Mouse (Mus musculus) forebrain, embryonic 16.5 days (tissue): ENCODE measurements at regions not wholly inside any gene's neighbourhood (a gene's known extent, or its start where the extent isn't known, plus 50 kb on each side); places are given as distances from the start of the nearest gene placed in this dataset.

Source experiments
- ATAC-seq: fragments of 200-750 bp; cut with Nextera tagmentation; 2 replicates; pipeline ENCODE4 v1.8.0; 2017; ENCODE audit warnings: mild to moderate bottlenecking, moderate library complexity
- H3K27ac ChIP-seq: fragments of 300-500 bp; sonication (generic); 2 replicates; pipeline ENCODE4 v1.5.1; 2014; ENCODE audit warnings: low read length, control low read depth
- H3K27me3 ChIP-seq: fragments of 300-500 bp; sonication (generic); replicated peaks from 2 replicates; pipeline ENCODE4 v1.6.1; 2014; ENCODE audit warnings: low read length; ENCODE audit not compliant: control insufficient read depth, insufficient read depth
- H3K36me3 ChIP-seq: fragments of 300-500 bp; sonication (generic); 2 replicates; pipeline ENCODE4 v1.6.1; 2014; ENCODE audit not compliant: control insufficient read depth, insufficient read depth
- H3K4me1 ChIP-seq: fragments of 300-500 bp; sonication (generic); replicated peaks from 2 replicates; pipeline ENCODE4 v1.6.1; 2014; ENCODE audit warnings: low read length; ENCODE audit not compliant: control insufficient read depth, insufficient read depth
- H3K4me2 ChIP-seq: fragments of 300-500 bp; sonication (generic); 2 replicates; pipeline ENCODE4 v1.6.1; 2014; ENCODE audit warnings: mild to moderate bottlenecking, low read length, control low read depth
- H3K4me3 ChIP-seq: fragments of 300-500 bp; sonication (generic); replicated peaks from 2 replicates; pipeline ENCODE4 v1.5.1; 2014; ENCODE audit warnings: mild to moderate bottlenecking, low read length, control low read depth
- H3K9ac ChIP-seq: fragments of 300-500 bp; sonication (generic); replicated peaks from 2 replicates; pipeline ENCODE4 v1.6.1; 2014; ENCODE audit warnings: low read depth, low read length, control low read depth
- H3K9me3 ChIP-seq: fragments of 300-500 bp; sonication (generic); 2 replicates; pipeline ENCODE4 v1.6.1; 2016; ENCODE audit warnings: low read length; ENCODE audit not compliant: control insufficient read depth
- WGBS: fragments of 180-500 bp; shearing (Covaris S2); extraction: QIAGEN DNeasy Blood & Tissue Kit; methylation state at CpG from one replicate; pipeline ENCODE4 v1.1.7; 2014; 5-methylcytosine and 5-hydroxymethylcytosine counted together

GRCm38 (mm10) chr14:81456396-81456795 lies 1472.5 kb downstream of the Olfm4 start:
- 71% methylated on average over 1 of the region's 1 CpGs for WGBS
- no peak overlapping the region for H3K9ac ChIP-seq
- ATAC-seq, result no peak
- H3K27ac ChIP-seq, result no peak overlapping the region
- no peaks in the 10 kb centered on the region for H3K4me1 ChIP-seq
- no peaks in the 10 kb centered on the region for H3K9me3 ChIP-seq
- H3K4me2 ChIP-seq, result no peak overlapping the region
- no peak overlapping the region for H3K4me3 ChIP-seq
- H3K27me3 ChIP-seq, result no peaks in the 10 kb centered on the region
- no peaks in the 10 kb centered on the region for H3K36me3 ChIP-seq

- WGBS, result 56% methylated on average over 1 of the region's 1 CpGs
- Histone ChIP-seq H3K4me1 (no peaks in the 10 kb centered on the region), H3K27me3 (no peaks in the 10 kb centered on the region), H3K4me2 (no peak overlapping the region), H3K36me3 (no peaks in the 10 kb centered on the region), H3K9me3 (no peaks in the 10 kb centered on the region), H3K27ac (no peak overlapping the region), H3K9ac (no peak overlapping the region), H3K4me3 (no peak overlapping the region)
- ATAC-seq, result no peak
These were observed 1495.4 kb downstream of the Olfm4 start for GRCm38 (mm10) chr14:81479261-81479660.

GRCm38 (mm10) chr14:81483594-81483993 lies 1499.7 kb downstream of the Olfm4 start:
- ATAC-seq, result peak; percentile 33; the same call in 1 of the 2 replicates
- H3K27ac ChIP-seq, result no peak overlapping the region
- no peaks in the 10 kb centered on the region for H3K4me1 ChIP-seq
- H3K4me3 ChIP-seq, result no peak overlapping the region
- 0 out of 2 replicates have a peak, but pooled peaks cover 6% of the 10 kb centered on the region for H3K9me3 ChIP-seq
- no peak overlapping the region for H3K9ac ChIP-seq
- no peaks in the 10 kb centered on the region for H3K36me3 ChIP-seq
- no peak overlapping the region for H3K4me2 ChIP-seq
- no peaks in the 10 kb centered on the region for H3K27me3 ChIP-seq
- 43% methylated on average over 1 of the region's 1 CpGs for WGBS

GRCm38 (mm10) chr14:81508934-81509333 lies 1525.1 kb downstream of the Olfm4 start:
- 88% methylated on average over 1 of the region's 1 CpGs for WGBS
- H3K27me3 ChIP-seq, result no peaks in the 10 kb centered on the region
- no peak overlapping the region for H3K27ac ChIP-seq
- H3K4me2 ChIP-seq, result no peak overlapping the region
- no peaks in the 10 kb centered on the region for H3K9me3 ChIP-seq
- no peak overlapping the region for H3K4me3 ChIP-seq
- no peak overlapping the region for H3K9ac ChIP-seq
- no peak for ATAC-seq
- no peaks in the 10 kb centered on the region for H3K4me1 ChIP-seq
- no peaks in the 10 kb centered on the region for H3K36me3 ChIP-seq
